Mouse (Mus musculus) heart, adult 2 months (tissue): ENCODE results near the gene Clps. TPM values are rescaled to one million over a fixed set of nuclear protein-coding genes. Genes with fewer than 3 reads are reported as not detected.
A peak's percentile ranks its signal among the peaks of the same experiment; 100 is the strongest.

Experiments
- DNase-seq, 2 experiments: peaks; one replicate each; pipeline ENCODE4 v3.0.0; 2021
- H3K27ac ChIP-seq: fragments of 200-600 bp; 2 replicates; pipeline ENCODE4 v1.8.1; 2022
- H3K27me3 ChIP-seq: fragments of 200-500 bp; 2 replicates; pipeline ENCODE4 v1.6.1; 2012; ENCODE audit warnings: mild to moderate bottlenecking, low read length, inconsistent platforms, mixed read lengths; ENCODE audit not compliant: control insufficient read depth, insufficient read depth
- H3K36me3 ChIP-seq: fragments of 200-500 bp; 2 replicates; pipeline ENCODE4 v1.6.1; 2012; ENCODE audit warnings: low read length, inconsistent platforms; ENCODE audit not compliant: control insufficient read depth, insufficient read depth
- H3K4me1 ChIP-seq: fragments of 200-500 bp; 2 replicates; pipeline ENCODE4 v1.6.1; 2011; ENCODE audit warnings: low read length; ENCODE audit not compliant: control insufficient read depth, insufficient read depth
- H3K4me3 ChIP-seq: fragments of 200-600 bp; 2 replicates; pipeline ENCODE4 v1.8.1; 2022
- H3K79me2 ChIP-seq: fragments of 200-500 bp; replicated peaks from 2 replicates; pipeline ENCODE4 v1.6.1; 2012; ENCODE audit warnings: mild to moderate bottlenecking, inconsistent platforms, low read length, moderate library complexity, mixed read lengths; ENCODE audit not compliant: control insufficient read depth, insufficient read depth
- H3K9ac ChIP-seq: fragments of 200-500 bp; 2 replicates; pipeline ENCODE4 v1.6.1; 2012; ENCODE audit warnings: low read depth, mild to moderate bottlenecking, control low read depth, inconsistent platforms, low read length, mixed read lengths
- CTCF ChIP-seq: fragments of 200-600 bp; IDR thresholded peaks from 2 replicates; pipeline ENCODE4 v1.8.1; 2022; ENCODE audit warnings: antibody characterized with exemption, mild to moderate bottlenecking, moderate library complexity
- EP300 ChIP-seq: fragments of 200-500 bp; IDR thresholded peaks from 2 replicates; pipeline ENCODE4 v1.6.1; 2011; ENCODE audit warnings: low read depth, low read length, control low read depth; ENCODE audit not compliant: insufficient read depth
- POLR2A ChIP-seq: fragments of 200-500 bp; IDR thresholded peaks from 2 replicates; pipeline ENCODE4 v1.6.1; 2011; ENCODE audit warnings: mild to moderate bottlenecking, low read depth, low read length, control low read depth; ENCODE audit not compliant: insufficient read depth
- WGBS: fragments of 180-500 bp; shearing (Covaris S2); methylation state at CpG from one replicate; pipeline ENCODE4 v1.1.7; 2018; 5-methylcytosine and 5-hydroxymethylcytosine counted together
- intact Hi-C: fragments of 180-260 bp; cut with DNase I; formaldehyde crosslinking; loops from one replicate; pipeline ENCODE4 v1.15.1; 2025
- polyA plus RNA-seq: library from polyadenylated mRNA; depleted of rRNA; stranded (reverse); fragments of >200 nt; gene quantifications from 2 replicates; pipeline ENCODE4 v1.2.3, GENCODE M21; 2012
- total RNA-seq, 2 experiments: library from RNA; stranded (reverse); gene quantifications; 2 replicates each; pipeline ENCODE4 v1.2.3; 2021

Gene Clps
- total and polyA plus RNA-seq, 3 experiments: 0.90 TPM; not detected in 2

DNA sequence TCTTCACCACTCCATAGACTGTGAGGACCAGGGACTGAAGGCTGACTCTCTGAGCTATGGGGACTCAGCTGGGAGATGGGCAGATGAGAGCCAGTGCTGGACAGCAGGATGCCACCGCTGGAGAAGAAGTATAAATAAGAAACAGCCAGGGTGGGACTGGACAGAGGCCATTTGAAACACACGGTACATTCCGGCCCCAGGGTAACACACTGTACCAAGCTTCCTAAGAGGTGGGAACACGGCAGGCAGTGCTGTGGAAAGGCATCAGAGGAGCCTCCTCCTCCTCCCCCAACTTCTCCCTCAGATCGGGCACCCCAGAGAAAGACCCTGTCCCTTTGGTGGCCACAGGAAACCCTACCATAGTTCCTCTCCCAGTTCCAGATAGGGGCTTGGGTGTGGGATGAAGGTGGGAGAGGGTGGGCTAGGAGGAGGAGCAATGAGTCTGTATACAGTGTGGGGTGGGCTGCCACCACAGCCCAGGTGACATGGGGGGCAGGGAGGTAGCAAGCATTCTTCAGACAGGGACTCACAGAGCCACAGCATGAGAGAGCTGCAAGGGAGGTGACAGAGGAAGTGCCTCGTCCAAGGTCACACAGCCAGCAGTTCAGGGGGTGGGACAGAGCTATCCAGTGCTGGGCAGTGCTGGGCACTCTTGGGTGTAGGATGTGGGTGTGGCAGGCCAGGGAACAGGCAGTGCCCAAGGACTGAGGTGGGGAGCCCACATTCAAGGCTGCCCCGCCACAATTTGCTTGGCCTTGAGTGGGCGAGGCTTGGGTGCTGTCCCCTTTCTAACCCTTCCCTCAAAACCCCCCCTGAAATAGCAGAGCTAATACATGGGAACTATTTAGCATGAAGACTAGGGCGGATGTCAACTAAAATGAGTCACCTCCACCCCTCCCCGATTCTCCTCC is 44.9 kb downstream of the Clps start:
- no peaks in the 10 kb centered on the region; the same call in 1 of the 2 replicates for H3K36me3 ChIP-seq
- peak; percentile 74 to 78 for DNase-seq
- H3K27ac ChIP-seq: peak overlapping the region; percentile 97
- peak; percentile 40; the same call in 1 of the 2 replicates for TF ChIP-seq POLR2A
- TF ChIP-seq EP300: peak; percentile 86
- TF ChIP-seq CTCF: no peak
- H3K4me3 ChIP-seq: no peak overlapping the region
- H3K79me2 ChIP-seq: no peaks in the 10 kb centered on the region
- 37% methylated on average over 10 of the region's 10 CpGs for WGBS
- no peaks in the 10 kb centered on the region for H3K27me3 ChIP-seq
- H3K9ac ChIP-seq: peak overlapping the region; percentile 17
- intact Hi-C loops: no loop called here
- peaks cover 35% of the 10 kb centered on the region for H3K4me1 ChIP-seq

- DNase-seq: no peak
- H3K27ac ChIP-seq: peak overlapping the region; percentile 73
Measured at GRCm38 (mm10) chr17:28514555-28514954, 46.0 kb downstream of the Clps start.

GRCm38 (mm10) chr17:28513844-28514243 is 46.7 kb downstream of the Clps start:
- WGBS: 39% methylated on average over 7 of the region's 7 CpGs
- Histone ChIP-seq H3K27ac (peak overlapping the region; percentile 73), H3K9ac (peak overlapping the region; percentile 18; the same call in 1 of the 2 replicates), H3K27me3 (no peaks in the 10 kb centered on the region), H3K36me3 (no peaks in the 10 kb centered on the region; the same call in 1 of the 2 replicates), H3K79me2 (no peaks in the 10 kb centered on the region), H3K4me1 (peaks cover 32% of the 10 kb centered on the region), H3K4me3 (no peak overlapping the region)
- TF ChIP-seq POLR2A: peak; percentile 47
- no peak for TF ChIP-seq CTCF
- TF ChIP-seq EP300: 0 out of 2 replicates have a peak, but pooled peaks have one; percentile 32
- intact Hi-C loops: no loop called here
- DNase-seq: peak; percentile 64 to 66

More at GRCm38 (mm10) chr17:28514555-28514954, 46.0 kb downstream of the Clps start:
- peaks cover 35% of the 10 kb centered on the region for H3K4me1 ChIP-seq
- no peaks in the 10 kb centered on the region for H3K27me3 ChIP-seq
- intact Hi-C loops: no loop called here
- TF ChIP-seq CTCF (no peak), EP300 (no peak), POLR2A (no peak; the same call in 1 of the 2 replicates)
- H3K36me3 ChIP-seq: no peaks in the 10 kb centered on the region; the same call in 1 of the 2 replicates
- no peak overlapping the region for H3K4me3 ChIP-seq
- no peak overlapping the region for H3K9ac ChIP-seq
- no peaks in the 10 kb centered on the region for H3K79me2 ChIP-seq
- 87% methylated on average over 5 of the region's 5 CpGs for WGBS

DNA sequence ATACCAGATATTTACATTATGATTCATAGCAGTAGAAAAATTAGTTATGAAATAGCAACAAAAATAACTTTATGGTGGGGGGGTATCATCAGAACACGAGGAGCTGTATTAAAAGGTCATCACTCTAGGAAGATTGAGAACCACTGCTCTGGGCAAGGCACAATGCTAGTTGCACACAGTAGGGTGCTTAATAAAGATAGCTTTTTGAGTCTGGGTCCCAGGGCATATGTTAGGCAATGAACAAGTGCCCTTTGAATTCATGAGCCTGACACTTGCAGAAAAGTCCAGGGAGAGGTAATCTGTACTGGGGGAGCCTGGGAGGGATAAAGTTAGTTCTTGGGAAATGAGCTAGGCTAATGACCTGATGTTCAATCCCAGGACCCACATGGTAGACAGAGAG is 47.2 kb downstream of the Clps start:
- Histone ChIP-seq H3K36me3 (no peaks in the 10 kb centered on the region; the same call in 1 of the 2 replicates), H3K4me3 (no peak overlapping the region), H3K4me1 (peaks cover 30% of the 10 kb centered on the region), H3K9ac (no peak overlapping the region; the same call in 1 of the 2 replicates), H3K79me2 (no peaks in the 10 kb centered on the region), H3K27me3 (no peaks in the 10 kb centered on the region), H3K27ac (peak overlapping the region; percentile 73)
- DNase-seq: no peak
- TF ChIP-seq EP300: no peak
- TF ChIP-seq POLR2A: no peak
- TF ChIP-seq CTCF: no peak
- WGBS: 54% methylated on average over 1 of the region's 1 CpGs
- intact Hi-C loops: no loop called here

DNA sequence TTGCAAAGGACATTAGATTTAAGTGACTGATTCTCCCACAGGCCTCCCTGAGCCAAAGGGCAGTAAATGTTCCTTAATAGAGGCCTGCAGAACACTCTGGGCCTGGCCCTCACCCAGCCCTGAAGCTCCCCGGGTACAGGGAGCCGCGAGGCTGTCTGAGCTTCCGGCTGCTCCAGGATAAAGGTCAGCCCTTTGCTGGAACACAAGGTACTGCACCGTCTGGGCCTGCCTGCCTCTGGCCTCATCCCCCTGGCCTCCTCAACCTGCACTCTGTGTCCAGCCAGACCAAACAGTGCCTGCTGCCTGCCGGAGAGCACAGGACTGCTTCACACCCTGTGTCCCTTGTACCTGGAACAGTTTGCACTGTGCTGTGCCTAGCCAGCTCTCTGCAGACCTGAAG is 47.9 kb downstream of the Clps start:
- TF ChIP-seq POLR2A (peak; percentile 79), CTCF (peak; percentile 1; the same call in 1 of the 2 replicates), EP300 (peak; percentile 98)
- Histone ChIP-seq H3K27me3 (no peaks in the 10 kb centered on the region), H3K79me2 (no peaks in the 10 kb centered on the region), H3K36me3 (no peaks in the 10 kb centered on the region; the same call in 1 of the 2 replicates), H3K27ac (peak overlapping the region; percentile 73), H3K4me1 (peaks cover 30% of the 10 kb centered on the region), H3K9ac (peak overlapping the region; percentile 13; the same call in 1 of the 2 replicates), H3K4me3 (no peak overlapping the region)
- intact Hi-C loops: no loop called here
- 3% methylated on average over 6 of the region's 6 CpGs for WGBS
- DNase-seq: peak; percentile 83
